21 mouse cellular contexts compared by ENCODE assay signal in genomic region chr10:127173148-127174065, GRCm38 (mm10). TPM values are rescaled to one million over a fixed set of nuclear protein-coding genes. Genes with fewer than 3 reads are reported as not detected.
DNase-seq lines count a peak whose midpoint lies in the region; ATAC-seq and TF ChIP-seq lines count a peak whose summit lies in the region.
"Had no signal": no experiment of that assay in that cellular context is flagged by ENCODE, and none has a peak within 500 bp of the region (broad histone marks: within the 10 kb centered on the region; RNA-seq: fewer than 3 reads in every experiment).

No protein-coding gene starts in this region.

- no peak for TF ChIP-seq CTCF in heart, adult 2 months (IDR thresholded peaks at IDR 0.05)

- H3K9ac ChIP-seq in heart, adult 2 months (ENCODE audit: low read depth, low read length) = no peak overlapping the region
- H3K9ac ChIP-seq: embryonic facial prominence, embryonic 15.5 days; heart, embryonic 15.5 days had no signal

- no peak overlapping the region for H3K27ac ChIP-seq in heart, adult 2 months
- H3K27ac ChIP-seq: embryonic facial prominence, embryonic 15.5 days; forebrain, embryonic 10.5 days; gastrocnemius, adult 2 months; heart, embryonic 15.5 days had no signal

- DNase-seq in CD4-positive, CD25-positive, alpha-beta regulatory T cell, adult 2 months (ENCODE audit: low read depth, low spot score) = peak; percentile 12
- peak; percentile 88 for DNase-seq in heart, adult 11 months
- no peak for DNase-seq in heart, adult 2 months
- peak; percentile 4 to 11 for DNase-seq in layer of hippocampus, postnatal 10 days (ENCODE audit: low spot score in 2 of 2)
- no peak for DNase-seq in layer of hippocampus, adult 8-10 months (ENCODE audit: low spot score in 2 of 2)
- DNase-seq in NIH3T3 (ENCODE audit: low read depth) = peak; percentile 1
- DNase-seq: adrenal gland, adult 8-10 months; cerebellum, adult 11 months; embryo, embryonic 11 days; gastrocnemius, adult 2 months; gastrocnemius, postnatal 25 days; heart, postnatal 14 days; kidney, adult 18-20 months had no signal

- no peaks in the 10 kb centered on the region for H3K79me2 ChIP-seq in heart, adult 2 months (replicated peaks; ENCODE audit: control insufficient read depth, insufficient read depth, low read length)

- H3K4me3 ChIP-seq in heart, adult 2 months = no peak overlapping the region
- H3K4me3 ChIP-seq: embryonic facial prominence, embryonic 15.5 days; erythroblast, embryonic 14.5 days; forebrain, embryonic 10.5 days; gastrocnemius, adult 2 months; heart, embryonic 15.5 days had no signal

- intact Hi-C loops in heart, adult 2 months (cut with DNase I) = loop anchor here (5.0 kb wide), 1 partner anchor 154 kb away; no protein-coding TSS in a partner anchor

- TF ChIP-seq EP300 in heart, adult 2 months (IDR thresholded peaks at IDR 0.05; ENCODE audit: insufficient read depth, low read depth, low read length) = no peak

- H3K4me1 ChIP-seq in heart, adult 2 months (ENCODE audit: control insufficient read depth, insufficient read depth, low read length) = peaks cover 5% of the 10 kb centered on the region; the same call in 1 of the 2 replicates

- 79% methylated on average over 16 of the region's 16 CpGs for WGBS in heart, adult 2 months

- H3K27me3 ChIP-seq in heart, adult 2 months (ENCODE audit: control insufficient read depth, insufficient read depth, low read length) = no peaks in the 10 kb centered on the region

- no peak for ATAC-seq in CD4-positive, CD25-positive, alpha-beta regulatory T cell, adult 4 months
- ATAC-seq: forebrain, embryonic 14.5 days; hindbrain, embryonic 16.5 days; inflammation-experienced regulatory T-cells, adult 6 months had no signal

- H3K36me3 ChIP-seq in heart, adult 2 months (ENCODE audit: control insufficient read depth, insufficient read depth, low read length) = no peaks in the 10 kb centered on the region
- H3K36me3 ChIP-seq: embryonic facial prominence, embryonic 15.5 days; forebrain, embryonic 10.5 days; heart, embryonic 15.5 days had no signal

- no peak for TF ChIP-seq POLR2A in heart, adult 2 months (IDR thresholded peaks at IDR 0.05; ENCODE audit: insufficient read depth, low read depth, low read length)

RNA-seq across cellular contexts. Expression of gene Slc26a10, which starts 7.0 kb away (rescaled TPM):
- polyA plus RNA-seq in CD4-positive, CD25-positive, alpha-beta regulatory T cell, adult 4 months (2017; shearing (Covaris generic)) = 1 to 10 TPM; 2.6 to 2.8 TPM
- total RNA-seq in heart, adult 2 months (2021) = 10 to 100 TPM; 13.2 to 14.7 TPM
- 40.5 and 68.0 TPM in 2 replicates for polyA plus RNA-seq in heart, adult 2 months (2012; rRNA removed)
- 1 to 10 TPM; 2.0 to 2.6 TPM for total RNA-seq in layer of hippocampus, postnatal 10 days (2021)
- total RNA-seq in layer of hippocampus, adult 8-10 months (2022) = 10 to 100 TPM; 12.2 to 17.5 (median 14.4) TPM
- polyA plus RNA-seq: erythroblast, embryonic 14.5 days had no signal

RNA-seq across cellular contexts. Expression of gene B4galnt1, which starts 8.4 kb away (rescaled TPM):
- 100 to 1,000 TPM; 166 to 206 TPM for polyA plus RNA-seq in CD4-positive, CD25-positive, alpha-beta regulatory T cell, adult 4 months (2017; shearing (Covaris generic))
- total RNA-seq in heart, adult 2 months (2021) = 1 to 10 TPM; 1.8 to 2.0 TPM
- 4.0 and 9.5 TPM in 2 replicates for polyA plus RNA-seq in heart, adult 2 months (2012; rRNA removed)
- 100 to 1,000 TPM; 107 to 116 TPM for total RNA-seq in layer of hippocampus, postnatal 10 days (2021)
- total RNA-seq in layer of hippocampus, adult 8-10 months (2022) = 100 to 1,000 TPM; 113 to 123 (median 113) TPM

RNA-seq across cellular contexts. Expression of gene Arhgef25, which starts 16.5 kb away (rescaled TPM):
- polyA plus RNA-seq in CD4-positive, CD25-positive, alpha-beta regulatory T cell, adult 4 months (2017; shearing (Covaris generic)) = under 1 TPM in 1 of 2 experiments, not detected in 1; 0.38 TPM
- total RNA-seq in heart, adult 2 months (2021) = 10 to 100 TPM in 1 of 2 experiments, 1 to 10 TPM in 1; 9.8 to 10.1 TPM
- polyA plus RNA-seq in heart, adult 2 months (2012; rRNA removed) = 17.4 and 18.2 TPM in 2 replicates
- 100 to 1,000 TPM; 125 to 132 TPM for total RNA-seq in layer of hippocampus, postnatal 10 days (2021)
- total RNA-seq in layer of hippocampus, adult 8-10 months (2022) = 100 to 1,000 TPM; 310 to 386 (median 350) TPM

RNA-seq across cellular contexts. Expression of gene Dtx3, which starts 22.1 kb away (rescaled TPM):
- 10 to 100 TPM; 39.4 to 42.2 TPM for polyA plus RNA-seq in CD4-positive, CD25-positive, alpha-beta regulatory T cell, adult 4 months (2017; shearing (Covaris generic))
- 10 to 100 TPM; 23.7 to 24.2 TPM for total RNA-seq in heart, adult 2 months (2021)
- 92.6 and 102 TPM in 2 replicates for polyA plus RNA-seq in heart, adult 2 months (2012; rRNA removed)
- 100 to 1,000 TPM; 187 to 203 TPM for total RNA-seq in layer of hippocampus, postnatal 10 days (2021)
- 100 to 1,000 TPM; 214 to 267 (median 229) TPM for total RNA-seq in layer of hippocampus, adult 8-10 months (2022)

RNA-seq across cellular contexts. Expression of gene Pip4k2c, which starts 38.0 kb away (rescaled TPM):
- polyA plus RNA-seq in CD4-positive, CD25-positive, alpha-beta regulatory T cell, adult 4 months (2017; shearing (Covaris generic)) = 10 to 100 TPM; 24.2 to 39.3 TPM
- total RNA-seq in heart, adult 2 months (2021) = 10 to 100 TPM; 25.7 to 28.8 TPM
- polyA plus RNA-seq in heart, adult 2 months (2012; rRNA removed) = 29.0 and 42.3 TPM in 2 replicates
- total RNA-seq in layer of hippocampus, postnatal 10 days (2021) = 10 to 100 TPM; 38.3 to 38.4 TPM
- total RNA-seq in layer of hippocampus, adult 8-10 months (2022) = 100 to 1,000 TPM in 1 of 4 experiments, 10 to 100 TPM in 3; 95.0 to 107 (median 98.9) TPM

Comparison
In these comparisons a context has a peak if more than half of its experiments do, and no peak if none do; other contexts are left out.
1. DNase-seq: peak in CD4-positive, CD25-positive, alpha-beta regulatory T cell, adult 2 months (single experiment), heart, adult 11 months (single experiment), layer of hippocampus, postnatal 10 days (2 of 2) and NIH3T3 (single experiment); none in heart, adult 2 months (0 of 2) and layer of hippocampus, adult 8-10 months (0 of 2).
2. RNA of gene B4galnt1, which starts 8.4 kb away (total RNA-seq): 107 to 116 TPM in layer of hippocampus, postnatal 10 days and 113 to 123 TPM in layer of hippocampus, adult 8-10 months; 1.8 to 2.0 TPM in heart, adult 2 months; every median in the first group is over 10 times any median in the second.
3. RNA of gene Arhgef25, which starts 16.5 kb away (total RNA-seq): 310 to 386 TPM in layer of hippocampus, adult 8-10 months and 125 to 132 TPM in layer of hippocampus, postnatal 10 days; 9.8 to 10.1 TPM in heart, adult 2 months; every median in the first group is over 10 times any median in the second.